Mouse (Mus musculus): Measurements from ENCODE around the gene Dusp28. TPM values are rescaled to one million over a fixed set of nuclear protein-coding genes. Genes with fewer than 3 reads are reported as not detected.

Gene Dusp28
- total RNA-seq, 2 experiments from 2014 or later, result 16.0 to 17.9 TPM

- no peak for DNase-seq (ENCODE audit: low spot score in 2 of 2)
Observed at GRCm38 (mm10) chr1:92907632-92908360, 1.0 kb downstream of the Dusp28 start.

DNA sequence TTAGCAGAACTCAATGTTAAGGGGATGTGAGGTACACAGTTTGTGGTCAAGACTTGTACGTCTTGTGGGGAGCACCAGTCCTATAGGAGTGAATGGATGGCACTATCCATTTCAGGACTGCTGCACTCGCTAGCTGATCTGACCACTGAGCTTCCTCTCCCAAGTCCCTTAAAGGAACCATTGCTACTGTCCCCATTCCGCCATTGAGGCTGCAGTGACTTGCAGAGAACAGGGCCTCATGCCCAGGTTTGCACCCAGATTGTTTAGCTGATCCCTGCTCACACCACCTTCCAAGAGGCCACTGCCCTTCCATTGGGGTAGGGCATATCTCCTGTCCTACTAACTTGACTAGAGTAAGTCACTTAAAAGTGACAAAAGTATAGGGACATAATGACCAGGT, 1.9 kb downstream of the Dusp28 start:
- no peak for DNase-seq (ENCODE audit: low spot score in 2 of 2)

GRCm38 (mm10) chr1:92909068-92909467, 2.3 kb downstream of the Dusp28 start:
- no peak for DNase-seq (ENCODE audit: low spot score in 2 of 2)

- peak; percentile 78 to 83 for DNase-seq (ENCODE audit: low spot score in 2 of 2)
Observed at GRCm38 (mm10) chr1:92910239-92910885, 3.6 kb downstream of the Dusp28 start, which contains the start of gene Rnpepl1. Gene Rnpepl1, plus strand, starts transcription at chr1:92910783.

- peak; percentile 64 to 68 for DNase-seq (ENCODE audit: low spot score in 2 of 2)
Observed at GRCm38 (mm10) chr1:92910925-92911720, 4.3 kb downstream of the Dusp28 start.

- DNase-seq (ENCODE audit: low spot score in 2 of 2), result no peak
Observed at GRCm38 (mm10) chr1:92911721-92912138, 4.9 kb downstream of the Dusp28 start.

- DNase-seq (ENCODE audit: low spot score in 2 of 2), result no peak
Observed at GRCm38 (mm10) chr1:92912286-92912685, 5.5 kb downstream of the Dusp28 start.

GRCm38 (mm10) chr1:92914239-92914638, 7.5 kb downstream of the Dusp28 start:
- no peak for DNase-seq (ENCODE audit: low spot score in 2 of 2)

DNA sequence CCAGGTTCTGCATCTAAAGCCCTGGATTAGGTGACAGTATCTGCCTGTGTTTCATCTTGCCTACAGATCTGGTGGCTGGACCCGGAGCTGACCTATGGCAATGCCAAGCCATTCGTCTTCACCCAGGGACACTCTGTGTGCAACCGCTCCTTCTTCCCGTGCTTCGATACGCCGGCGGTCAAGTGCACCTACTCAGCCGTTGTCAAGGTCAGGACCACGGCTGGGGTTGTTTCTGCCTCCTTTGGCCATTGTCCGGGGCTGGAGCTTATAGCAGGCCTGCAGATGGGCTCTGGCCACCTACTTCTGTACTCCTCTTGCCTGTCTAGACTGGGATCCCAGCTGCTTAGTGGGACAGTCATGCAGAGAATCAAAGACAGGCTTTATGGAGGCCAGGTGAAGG, 8.2 kb downstream of the Dusp28 start:
- no peak for DNase-seq (ENCODE audit: low spot score in 2 of 2)

GRCm38 (mm10) chr1:92916725-92917124, 9.9 kb downstream of the Dusp28 start:
- no peak for DNase-seq (ENCODE audit: low spot score in 2 of 2)

DNA sequence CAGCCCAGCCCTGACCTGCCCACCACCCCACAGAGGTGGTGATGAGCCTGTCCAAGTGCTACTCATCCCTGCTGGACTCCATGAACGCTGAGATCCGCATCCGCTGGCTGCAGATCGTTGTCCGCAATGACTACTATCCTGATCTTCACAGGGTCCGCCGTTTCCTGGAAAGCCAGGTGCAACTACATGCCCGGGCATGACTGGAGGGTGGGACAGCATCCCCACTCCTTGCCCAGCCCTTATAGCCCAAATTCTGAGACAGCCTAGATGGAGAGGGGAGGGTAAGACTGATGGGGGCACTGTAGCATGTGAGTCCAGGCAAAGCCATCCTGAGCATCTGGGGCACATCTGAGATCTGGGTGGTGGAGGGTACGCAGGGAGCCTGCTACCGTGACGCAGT, 12.4 kb downstream of the Dusp28 start:
- DNase-seq (ENCODE audit: low spot score in 2 of 2), result no peak

DNA sequence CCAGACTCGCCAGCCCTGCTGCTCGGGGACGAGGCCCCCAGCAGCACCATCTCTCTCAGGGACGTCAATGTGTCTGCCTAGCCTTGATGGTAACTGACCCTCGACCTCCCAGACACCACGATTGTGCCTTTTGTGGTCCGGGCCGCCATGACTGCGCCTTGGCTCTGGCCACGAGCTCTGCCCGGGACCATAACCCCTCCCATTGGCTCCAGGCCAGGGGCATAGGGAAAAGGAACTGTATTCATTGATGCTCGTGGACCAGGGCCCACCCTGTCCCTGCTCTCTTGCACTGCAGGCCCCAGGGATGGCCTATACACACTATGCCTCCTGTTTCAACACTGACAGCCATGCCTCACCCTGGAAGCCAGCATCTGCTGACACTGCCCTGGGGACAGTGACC, 13.0 kb downstream of the Dusp28 start:
- DNase-seq (ENCODE audit: low spot score in 2 of 2), result no peak

DNA sequence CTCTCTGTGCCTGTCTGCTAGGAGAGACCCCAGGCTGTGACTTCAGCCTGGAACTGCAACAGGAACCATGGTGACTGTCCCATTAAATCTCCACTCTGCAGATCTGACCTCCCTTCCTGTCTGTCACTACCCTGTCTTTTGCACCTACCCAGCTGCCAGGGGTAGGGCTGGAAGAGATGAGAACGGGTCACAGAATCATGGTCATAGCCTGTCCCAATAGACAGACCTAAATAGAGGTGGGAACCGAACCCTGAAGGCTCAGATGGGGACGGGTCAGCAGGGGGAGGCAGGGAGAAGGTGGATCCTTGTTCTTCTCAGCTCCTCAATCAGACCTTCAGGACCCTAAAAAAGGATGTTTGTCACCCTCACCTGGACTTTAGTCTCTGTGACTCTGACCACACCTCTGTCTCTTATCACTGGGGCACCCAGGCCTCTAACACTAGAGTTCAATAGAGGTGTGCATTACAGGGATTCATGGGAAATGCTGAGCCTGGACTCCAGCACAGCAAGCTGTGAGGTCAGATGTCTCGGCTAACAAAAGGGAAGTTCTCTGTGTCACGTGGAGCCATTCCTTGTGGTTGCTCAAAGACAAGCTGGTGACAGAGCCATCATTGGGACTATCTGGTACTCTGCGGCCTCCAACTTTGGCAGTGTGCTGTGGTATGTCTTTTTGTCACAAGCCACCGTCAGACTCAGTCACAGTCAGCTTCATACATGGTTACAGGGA, 13.9 kb downstream of the Dusp28 start:
- no peak for DNase-seq (ENCODE audit: low spot score in 2 of 2)

GRCm38 (mm10) chr1:92921496-92921895, 14.7 kb downstream of the Dusp28 start:
- DNase-seq (ENCODE audit: low spot score in 2 of 2), result no peak

DNA sequence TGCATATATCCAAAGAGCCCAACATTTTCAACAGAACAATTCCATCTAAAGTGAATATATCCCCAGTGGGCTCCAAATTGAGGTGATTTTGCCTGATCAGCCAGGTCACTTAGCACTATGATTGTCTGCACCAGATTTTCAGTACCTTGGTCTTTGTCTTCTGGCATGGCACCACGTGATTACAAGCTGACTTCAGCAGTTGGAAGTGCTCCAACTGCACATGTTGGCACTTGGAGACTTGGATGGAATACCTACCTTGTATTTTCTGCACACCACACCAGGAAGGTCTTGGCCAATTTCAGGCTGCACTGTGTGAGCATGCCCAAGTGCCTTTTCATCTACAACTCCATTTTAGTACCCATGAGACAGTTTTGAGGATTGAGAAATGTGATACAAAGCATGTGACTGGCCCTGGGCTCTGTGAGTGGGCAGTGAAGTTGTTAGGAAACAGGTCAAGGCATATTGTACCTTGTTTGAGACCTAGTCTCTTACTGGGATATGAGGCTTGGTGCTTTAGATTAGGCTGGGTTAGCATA, 23.5 kb downstream of the Dusp28 start:
- DNase-seq (ENCODE audit: low spot score in 2 of 2), result no peak

DNA sequence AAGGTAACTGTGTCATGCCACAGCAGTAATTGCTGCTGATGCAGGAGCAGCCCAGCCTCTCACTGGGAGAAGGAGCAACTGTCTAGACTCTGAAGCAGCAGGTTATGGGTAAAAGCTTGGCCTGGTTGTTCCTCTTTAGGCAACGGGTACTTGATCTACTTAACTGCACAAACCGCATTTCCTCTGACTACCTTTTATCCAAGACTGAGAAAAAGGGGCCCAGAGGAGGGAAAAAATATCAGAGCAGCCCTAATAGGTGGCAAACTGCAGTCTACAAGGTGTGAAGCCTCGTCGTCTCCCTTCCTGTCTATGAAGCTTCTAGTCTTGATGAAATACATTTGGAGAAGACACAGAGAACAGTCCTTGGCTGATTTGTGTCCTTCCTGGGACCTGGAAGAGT, 26.8 kb downstream of the Dusp28 start:
- DNase-seq (ENCODE audit: low spot score in 2 of 2), result no peak

GRCm38 (mm10) chr1:92934182-92934827, 27.5 kb downstream of the Dusp28 start, which contains the start of gene Capn10:
Gene Capn10, plus strand, starts transcription at chr1:92934376.
- peak; percentile 96 to 98 for DNase-seq (ENCODE audit: low spot score in 2 of 2)

DNA sequence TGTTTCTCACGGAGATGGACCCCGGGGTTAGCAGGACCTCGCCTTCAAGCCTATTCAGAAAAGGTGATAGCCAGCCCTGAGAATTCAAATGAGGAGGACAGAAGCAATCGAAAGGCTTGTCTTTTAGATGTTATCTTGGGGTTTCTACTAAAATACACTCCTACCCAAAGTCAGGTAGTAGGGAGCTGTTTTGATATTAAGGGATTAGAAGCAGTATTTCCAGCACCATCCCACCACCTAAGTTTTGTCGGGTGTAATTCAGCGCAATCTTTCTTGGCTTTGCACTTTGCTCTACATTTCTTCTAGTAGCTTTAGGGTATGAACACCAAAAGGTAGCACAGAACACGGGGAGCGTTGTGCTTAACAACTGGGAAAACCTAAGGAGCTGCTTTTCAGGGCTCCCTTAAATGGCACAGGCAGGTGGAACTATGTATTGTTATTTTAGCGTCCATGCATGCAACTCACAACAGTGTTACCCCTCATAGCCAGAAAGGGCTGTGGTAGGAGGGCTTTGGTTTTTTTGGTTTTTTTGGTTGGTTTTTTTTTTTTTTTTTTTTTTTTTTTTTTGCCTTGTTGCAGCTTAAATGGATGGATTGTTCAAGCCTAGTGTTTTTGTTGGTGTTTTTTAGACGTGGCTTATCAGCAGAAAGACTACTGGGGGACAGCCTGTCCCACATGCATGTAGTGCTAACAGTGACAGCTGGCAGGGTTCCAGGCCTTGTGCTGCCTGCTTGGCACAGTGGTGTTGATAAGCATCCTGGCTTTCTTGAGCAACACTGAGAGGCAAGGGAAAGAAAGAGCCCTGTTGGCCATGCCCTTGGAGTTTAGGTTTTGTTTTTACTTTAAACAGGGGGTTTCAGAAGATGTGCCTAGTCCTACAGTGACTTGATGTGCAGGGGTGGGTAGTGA, 28.5 kb downstream of the Dusp28 start:
- DNase-seq (ENCODE audit: low spot score in 2 of 2), result peak in 1 of 2 experiments; percentile 28

DNA sequence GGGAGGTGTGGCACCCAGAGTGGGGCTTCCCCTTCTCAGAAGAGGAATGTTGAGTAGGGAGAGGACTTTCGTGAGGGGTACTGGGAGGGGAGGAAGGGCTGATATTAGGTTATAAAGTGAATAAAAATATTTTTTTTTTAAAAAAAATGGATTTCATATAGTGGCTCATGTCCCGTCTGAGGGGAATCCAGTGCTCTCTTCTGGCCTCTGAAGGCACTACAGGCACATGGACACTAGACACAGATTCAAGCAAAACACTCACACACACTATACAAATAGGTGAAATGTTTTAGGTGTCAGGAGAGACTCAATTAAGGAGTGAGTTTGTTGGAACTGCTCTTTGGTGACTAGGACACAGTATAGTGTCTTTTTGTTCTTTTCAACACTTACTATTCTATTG, 29.2 kb downstream of the Dusp28 start:
- DNase-seq (ENCODE audit: low spot score in 2 of 2), result no peak
